Mouse (Mus musculus) layer of hippocampus, adult 8-10 months (tissue): ENCODE measurements around the gene Ttc39b. TPM values are rescaled to one million over a fixed set of nuclear protein-coding genes. Genes with fewer than 3 reads are reported as not detected.

Experiments
- DNase-seq, 2 experiments: peaks; one replicate each; pipeline ENCODE4 v3.0.0; 2022; ENCODE audit warnings: low spot score in 2 of 2
- total RNA-seq, 4 experiments: library from RNA; stranded (reverse); gene quantifications; 2 replicates each; pipeline ENCODE4 v1.2.4; 2022

The Ttc39b gene
- total RNA-seq, 4 experiments from 2014 or later, result 31.6 to 45.7 (median 39.1) TPM

DNA sequence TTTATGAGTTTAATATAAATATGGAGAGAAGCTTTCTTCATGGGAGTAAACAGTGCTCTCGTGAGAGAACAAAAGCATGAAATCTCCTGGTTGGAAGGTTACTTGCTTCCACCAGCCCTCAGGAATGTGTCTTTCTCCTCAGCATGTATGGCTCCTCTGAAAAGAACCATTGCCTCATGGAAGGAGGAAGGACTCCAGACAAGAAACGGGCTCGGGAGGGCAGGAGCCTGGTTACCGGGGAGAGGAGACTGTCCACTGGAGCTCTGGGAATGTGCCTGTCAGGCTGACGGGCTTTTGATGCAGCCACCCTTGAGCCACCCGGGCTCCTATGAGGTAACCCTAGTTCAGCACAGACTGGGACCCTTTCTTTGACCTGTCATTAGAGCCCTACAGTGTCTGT is 137.6 kb downstream of the Ttc39b start:
- no peak for DNase-seq

- peak; percentile 56 to 71 for DNase-seq
Observed at GRCm38 (mm10) chr4:83183288-83183930, 140.6 kb downstream of the Ttc39b start.

DNA sequence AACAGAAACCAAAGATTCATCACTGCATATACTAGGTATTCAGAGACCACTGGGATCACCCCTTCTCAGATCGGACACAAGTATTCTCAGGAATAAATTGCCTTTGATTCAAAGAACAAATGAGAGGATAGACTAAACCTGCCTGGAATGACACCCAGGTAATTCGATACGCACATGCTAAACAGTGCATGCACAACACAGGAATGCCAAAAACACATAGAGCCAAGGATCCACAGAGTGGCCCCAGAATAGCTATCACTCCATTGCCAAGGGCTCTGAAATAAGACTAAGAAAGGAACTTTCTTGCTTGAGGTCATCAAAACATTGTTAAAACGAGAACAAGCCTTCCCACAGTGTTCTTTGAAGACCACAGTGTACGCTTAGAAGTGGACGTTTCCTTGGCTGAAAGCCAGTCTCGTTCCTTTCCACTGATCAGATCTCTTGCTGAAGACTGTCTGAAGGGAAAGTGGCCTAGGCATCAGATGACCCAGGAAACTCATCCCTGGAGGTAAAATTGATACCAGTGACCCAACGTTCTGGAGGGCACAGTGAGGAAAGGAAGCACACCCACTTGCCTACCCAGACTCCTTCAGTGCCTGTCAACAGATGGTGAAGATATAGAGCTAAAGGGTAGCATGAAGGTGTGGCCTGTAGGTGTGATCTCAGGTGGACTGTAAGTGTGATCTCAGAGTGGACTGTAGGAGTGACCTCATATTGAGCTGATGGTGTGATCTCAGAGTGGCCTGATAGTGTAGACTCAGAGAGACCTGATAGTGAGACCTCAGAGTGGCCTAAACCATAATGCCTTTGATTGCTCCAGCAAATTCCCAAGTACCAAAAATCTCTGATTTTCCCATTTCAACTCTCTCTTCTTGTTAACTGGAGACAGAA is 141.6 kb downstream of the Ttc39b start:
- DNase-seq, result no peak

GRCm38 (mm10) chr4:83177471-83177870 is 146.6 kb downstream of the Ttc39b start:
- DNase-seq, result no peak

DNA sequence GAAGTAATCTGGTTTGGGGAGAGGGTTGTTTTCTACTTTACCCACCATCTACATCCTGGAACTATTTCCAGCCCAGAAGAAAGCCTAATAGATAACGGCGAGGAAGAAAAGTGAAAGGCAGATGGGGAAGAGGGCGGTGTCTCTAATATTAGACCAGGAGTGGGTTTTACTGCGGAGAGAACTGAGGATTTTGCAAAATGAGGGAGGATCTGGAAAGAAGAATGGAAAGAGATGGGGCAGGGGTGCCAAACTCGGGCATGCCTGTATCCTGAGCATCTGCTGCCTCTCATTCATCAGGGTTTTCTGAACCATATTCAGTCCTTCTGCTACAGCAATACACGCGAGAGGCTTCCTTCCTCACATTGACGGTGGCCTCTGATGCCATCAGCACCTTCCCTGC is 149.1 kb downstream of the Ttc39b start:
- peak; percentile 23 to 34 for DNase-seq

DNA sequence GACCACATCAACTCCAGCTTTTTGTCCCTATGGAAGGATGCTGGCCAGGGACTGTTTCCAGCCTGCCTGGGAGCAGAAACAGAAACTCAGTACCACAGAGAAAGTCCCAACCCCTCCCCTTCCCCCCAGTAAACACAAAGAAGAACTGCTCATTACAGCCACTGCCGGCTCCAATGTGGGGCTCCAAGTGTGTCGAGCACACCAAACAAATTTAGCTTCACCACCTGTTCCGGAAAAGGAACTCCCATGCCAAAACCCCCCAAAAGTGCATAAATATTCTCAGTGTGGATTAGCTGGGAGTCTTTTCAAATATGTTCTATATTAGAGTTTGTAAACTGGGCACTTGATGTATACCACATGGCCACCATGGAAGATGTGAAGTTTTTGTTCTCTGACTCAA is 151.8 kb downstream of the Ttc39b start:
- DNase-seq, result no peak

GRCm38 (mm10) chr4:83170741-83171140 is 153.3 kb downstream of the Ttc39b start:
- DNase-seq, result no peak

Other genes with a start within 250 kb of the Ttc39b start
- gene Snapc3, start 93.5 kb upstream of the Ttc39b start, total RNA-seq, result 10 to 100 TPM; 32.6 to 39.8 (median 35.6) TPM
- gene Psip1, start 162.2 kb upstream of the Ttc39b start, total RNA-seq, result 100 to 1,000 TPM; 191 to 205 (median 200) TPM
- 1 to 10 TPM; 4.1 to 4.5 (median 4.2) TPM for gene Ccdc171, start 201.3 kb upstream of the Ttc39b start, total RNA-seq